Mouse (Mus musculus) forebrain, embryonic 11.5 days (tissue): ENCODE measurements around the gene Olfr699. TPM values are rescaled to one million over a fixed set of nuclear protein-coding genes. Genes with fewer than 3 reads are reported as not detected.
"Not testable (repeated sequence)": the region's sequence is repeated elsewhere in the genome, so short reads cannot be mapped to it uniquely, and the experiment has no call there.

Experiments
- ATAC-seq: fragments of 200-750 bp; cut with Nextera tagmentation; replicated peaks from 2 replicates; pipeline ENCODE4 v1.8.0; 2017; ENCODE audit warnings: moderate TSS enrichment; ENCODE audit not compliant: low FRiP score
- DNase-seq: peaks from one replicate; pipeline ENCODE4 v3.0.0-alpha.2; 2017; ENCODE audit warnings: low spot score
- H3K27ac ChIP-seq: fragments of 300-500 bp; sonication (generic); 2 replicates; pipeline ENCODE4 v1.5.1; 2014; ENCODE audit warnings: low read depth, low read length
- H3K27me3 ChIP-seq: fragments of 300-500 bp; sonication (generic); 2 replicates; pipeline ENCODE4 v1.6.1; 2014; ENCODE audit warnings: mild to moderate bottlenecking, low read length, mixed read lengths; ENCODE audit not compliant: control insufficient read depth, insufficient read depth
- H3K36me3 ChIP-seq: fragments of 300-500 bp; sonication (generic); 2 replicates; pipeline ENCODE4 v1.6.1; 2014; ENCODE audit warnings: mild to moderate bottlenecking, low read length, moderate library complexity, mixed read lengths; ENCODE audit not compliant: control insufficient read depth, insufficient read depth
- H3K4me1 ChIP-seq: fragments of 300-500 bp; sonication (generic); replicated peaks from 2 replicates; pipeline ENCODE4 v1.6.1; 2014; ENCODE audit warnings: low read length, mixed read lengths; ENCODE audit not compliant: control insufficient read depth, insufficient read depth
- H3K4me2 ChIP-seq: fragments of 300-500 bp; sonication (generic); 2 replicates; pipeline ENCODE4 v1.6.1; 2014; ENCODE audit warnings: low read depth, mild to moderate bottlenecking, low read length, moderate library complexity, mixed read lengths; ENCODE audit not compliant: severe bottlenecking
- H3K4me3 ChIP-seq: fragments of 300-500 bp; sonication (generic); 2 replicates; pipeline ENCODE4 v1.5.1; 2014; ENCODE audit warnings: low read depth, low read length
- H3K9ac ChIP-seq: fragments of 300-500 bp; sonication (generic); 2 replicates; pipeline ENCODE4 v1.6.1; 2014; ENCODE audit warnings: low read length
- H3K9me3 ChIP-seq: fragments of 300-500 bp; sonication (generic); 2 replicates; pipeline ENCODE4 v1.6.1; 2016; ENCODE audit warnings: low read length, mixed read lengths; ENCODE audit not compliant: control insufficient read depth
- WGBS: fragments of 180-500 bp; shearing (Covaris S2); extraction: QIAGEN DNeasy Blood & Tissue Kit; methylation state at CpG from one replicate; pipeline ENCODE4 v1.1.7; 2014; 5-methylcytosine and 5-hydroxymethylcytosine counted together
- polyA plus RNA-seq: library from polyadenylated mRNA; unstranded; fragments of >200 nt; fragmentation: Nextera tagmentation; extraction: Ambion mirVana; gene quantifications from 2 replicates; pipeline ENCODE4 v1.2.1, GENCODE M21; 2014

The Olfr699 gene
- not detected in 2 replicates for polyA plus RNA-seq

DNA sequence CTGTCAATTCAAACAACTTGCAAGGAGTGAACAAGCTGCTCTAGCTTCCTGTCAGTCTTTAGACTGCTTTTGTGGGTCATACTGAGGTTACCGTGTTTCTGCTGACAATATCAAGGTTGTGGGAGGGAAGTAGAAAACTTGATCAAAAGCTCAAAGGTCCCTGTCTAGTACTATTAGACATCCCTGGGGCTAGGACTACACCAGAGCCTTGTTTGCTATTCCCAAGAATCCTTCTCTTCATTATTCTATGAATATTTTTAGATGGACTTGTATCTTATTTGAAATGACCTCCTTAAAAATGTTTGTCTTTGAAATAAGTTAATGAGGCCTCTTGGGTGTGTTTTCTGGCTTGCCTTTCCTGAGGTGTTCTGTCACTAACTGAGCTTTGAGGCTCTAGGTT, at the start of gene Olfr699:
Olfr699 (minus strand) TSS at position 101 of the 400 bp plus-strand sequence.
- Histone ChIP-seq H3K27me3 (no peaks in the 10 kb centered on the region), H3K36me3 (no peaks in the 10 kb centered on the region), H3K4me3 (no peak within 1 kb of the TSS), H3K4me2 (no peak within 1 kb of the TSS), H3K9me3 (no peaks in the 10 kb centered on the region), H3K27ac (no peak within 1 kb of the TSS), H3K9ac (no peak within 1 kb of the TSS), H3K4me1 (no peaks in the 10 kb centered on the region)
- ATAC-seq: no peak
- WGBS: 90% methylated on average over 1 of the region's 1 CpGs
- no peak for DNase-seq

DNA sequence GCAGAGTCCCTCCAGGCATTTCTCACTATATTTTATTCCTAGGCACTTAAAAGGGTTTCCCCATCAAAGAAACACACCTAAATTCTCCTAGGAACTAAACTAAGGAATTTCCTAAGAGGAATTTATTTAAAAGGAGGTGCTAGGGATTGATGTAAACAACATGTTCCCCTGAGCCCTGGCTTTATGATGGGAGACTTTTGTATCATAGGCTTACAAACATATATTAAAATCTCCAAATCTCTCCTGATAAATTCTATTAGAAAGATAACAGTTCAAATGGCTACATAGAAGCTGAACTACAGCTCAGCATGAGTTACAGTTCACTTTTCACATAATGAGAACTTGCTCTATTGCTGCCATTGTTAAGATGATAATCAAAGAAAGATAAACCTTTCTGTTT, 40.8 kb upstream of the Olfr699 start, which contains the start of gene Olfr702:
Olfr702 (minus strand) TSS at position 101 of the 400 bp plus-strand sequence.
- DNase-seq (no peak), ATAC-seq (no peak)
- Histone ChIP-seq H3K4me2 (no peak within 1 kb of the TSS), H3K27ac (no peak within 1 kb of the TSS), H3K9me3 (no peaks in the 10 kb centered on the region), H3K4me3 (no peak within 1 kb of the TSS), H3K36me3 (no peaks in the 10 kb centered on the region), H3K9ac (no peak within 1 kb of the TSS), H3K4me1 (no peaks in the 10 kb centered on the region), H3K27me3 (no peaks in the 10 kb centered on the region)

DNA sequence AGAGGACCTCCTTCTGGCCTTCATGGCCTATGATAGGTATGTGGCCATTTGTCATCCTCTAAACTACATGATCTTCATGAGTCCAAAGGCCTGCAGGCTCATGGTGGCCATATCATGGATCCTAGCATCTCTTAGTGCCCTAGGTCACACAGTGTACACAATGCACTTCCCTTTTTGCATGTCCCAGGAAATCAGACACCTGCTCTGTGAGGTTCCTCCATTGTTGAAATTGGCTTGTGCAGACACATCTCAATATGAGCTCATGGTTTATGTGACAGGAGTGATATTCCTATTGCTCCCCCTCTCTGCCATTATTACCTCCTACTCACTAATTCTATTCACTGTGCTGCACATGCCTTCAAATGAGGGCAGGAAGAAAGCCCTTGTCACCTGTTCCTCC, 25.4 kb upstream of the Olfr699 start:
- Histone ChIP-seq H3K4me1 (no peaks in the 10 kb centered on the region), H3K9ac (no peak overlapping the region), H3K4me2 (no peak overlapping the region), H3K27me3 (no peaks in the 10 kb centered on the region), H3K9me3 (no peaks in the 10 kb centered on the region), H3K4me3 (no peak overlapping the region), H3K36me3 (no peaks in the 10 kb centered on the region), H3K27ac (no peak overlapping the region)
- no peak for ATAC-seq
- DNase-seq: no peak

DNA sequence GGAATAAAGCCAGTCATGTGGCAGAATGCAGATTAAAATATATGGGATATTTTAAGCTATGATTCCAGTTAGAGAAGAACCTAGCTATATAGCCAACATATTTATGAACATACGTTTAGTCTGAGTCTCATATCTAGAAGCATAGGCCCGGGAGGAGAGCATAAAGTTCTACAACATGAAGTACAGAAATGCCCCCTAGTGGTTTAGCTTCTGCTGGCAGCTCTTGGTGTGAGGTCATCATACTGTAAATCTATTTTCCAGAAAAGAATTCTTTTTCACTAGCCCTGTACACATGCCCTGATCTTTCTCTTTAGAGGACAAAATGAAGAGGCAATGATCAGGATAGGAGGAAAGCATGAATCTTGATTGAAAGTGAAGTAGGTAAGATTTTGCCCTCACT, 22.8 kb upstream of the Olfr699 start:
- H3K9me3 ChIP-seq: no peaks in the 10 kb centered on the region
- H3K27me3 ChIP-seq: no peaks in the 10 kb centered on the region
- H3K4me2 ChIP-seq: no peak overlapping the region
- DNase-seq (no peak), ATAC-seq (no peak)
- no peak overlapping the region for H3K4me3 ChIP-seq
- WGBS: 57% methylated on average over 2 of the region's 2 CpGs
- no peaks in the 10 kb centered on the region for H3K36me3 ChIP-seq
- H3K27ac ChIP-seq: no peak overlapping the region
- H3K4me1 ChIP-seq: no peaks in the 10 kb centered on the region
- no peak overlapping the region for H3K9ac ChIP-seq

DNA sequence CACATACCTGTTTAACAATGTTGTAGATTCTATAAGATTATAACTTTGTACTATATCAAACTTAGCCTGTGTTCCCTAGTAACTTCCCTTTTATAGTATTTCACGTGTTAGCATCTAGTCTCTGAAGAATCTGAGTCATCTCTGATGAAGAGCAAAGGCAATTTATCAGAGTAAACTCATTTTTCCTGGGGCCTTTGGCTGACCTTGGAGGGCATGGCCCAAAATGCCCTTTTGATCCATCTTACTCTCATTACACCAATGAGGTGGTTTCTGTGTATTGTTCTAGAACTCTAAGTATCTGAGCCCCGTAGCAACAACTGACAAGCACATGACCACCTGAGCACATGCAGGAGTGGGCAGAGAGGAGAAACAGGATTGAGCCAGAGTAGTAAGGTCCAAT, 20.8 kb upstream of the Olfr699 start, which contains the start of gene Olfr701:
Olfr701 (plus strand) TSS at position 301 of the 400 bp plus-strand sequence.
- Histone ChIP-seq H3K36me3 (no peaks in the 10 kb centered on the region), H3K27ac (no peak within 1 kb of the TSS), H3K4me2 (no peak within 1 kb of the TSS), H3K27me3 (no peaks in the 10 kb centered on the region), H3K4me3 (no peak within 1 kb of the TSS), H3K9ac (no peak within 1 kb of the TSS), H3K4me1 (no peaks in the 10 kb centered on the region), H3K9me3 (no peaks in the 10 kb centered on the region)
- ATAC-seq (no peak), DNase-seq (no peak)
- 81% methylated on average over 2 of the region's 2 CpGs for WGBS

DNA sequence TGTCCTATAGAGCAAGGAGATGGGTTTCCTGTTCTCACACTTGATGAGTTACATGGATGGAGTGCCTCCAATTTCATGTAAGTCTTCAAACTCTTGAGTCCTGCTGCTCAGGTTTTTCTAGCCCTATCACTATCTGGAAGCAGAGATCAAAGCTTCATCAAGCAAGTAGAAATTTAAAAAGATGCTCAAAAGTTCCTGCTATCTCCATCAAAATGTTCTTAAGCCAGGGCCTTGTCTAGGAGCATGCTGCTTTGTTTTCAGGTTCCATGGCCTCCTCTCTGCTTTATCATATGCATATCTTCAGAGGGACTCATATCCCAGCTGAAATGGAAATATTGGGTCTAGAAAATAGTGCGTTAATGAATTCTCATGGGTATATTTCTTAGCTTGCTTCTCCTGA, 15.7 kb upstream of the Olfr699 start, which contains the start of gene Olfr700:
Olfr700 (minus strand) TSS at position 101 of the 400 bp plus-strand sequence.
- no peak within 1 kb of the TSS for H3K4me2 ChIP-seq
- no peak within 1 kb of the TSS for H3K27ac ChIP-seq
- no peak within 1 kb of the TSS for H3K4me3 ChIP-seq
- no peaks in the 10 kb centered on the region for H3K9me3 ChIP-seq
- no peak for DNase-seq
- ATAC-seq: no peak
- no peaks in the 10 kb centered on the region for H3K4me1 ChIP-seq
- H3K36me3 ChIP-seq: no peaks in the 10 kb centered on the region
- H3K27me3 ChIP-seq: no peaks in the 10 kb centered on the region
- H3K9ac ChIP-seq: no peak within 1 kb of the TSS
- 89% methylated on average over 1 of the region's 1 CpGs for WGBS

DNA sequence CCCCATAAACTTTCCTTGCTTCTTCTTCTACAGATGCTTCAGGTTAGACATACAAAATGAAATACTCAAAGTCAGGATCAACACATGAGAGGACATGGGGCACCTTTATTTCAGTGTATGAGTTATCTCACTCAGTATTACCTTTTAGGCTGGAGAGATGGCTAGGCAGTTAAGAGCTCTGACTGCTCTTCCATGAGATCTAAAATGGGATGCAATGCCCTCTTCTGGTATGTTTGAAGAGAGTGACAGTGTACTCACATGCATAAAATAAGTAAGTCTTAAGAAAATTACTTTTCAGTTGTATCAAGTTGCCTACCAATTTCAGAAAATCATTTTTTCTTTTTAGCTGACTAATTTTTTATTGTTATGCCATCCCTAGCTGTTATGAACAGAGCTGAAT, 4.7 kb downstream of the Olfr699 start:
- ATAC-seq (no peak), DNase-seq (no peak)
- Histone ChIP-seq H3K4me2 (no peak overlapping the region), H3K4me3 (no peak overlapping the region), H3K36me3 (no peaks in the 10 kb centered on the region), H3K9me3 (no peaks in the 10 kb centered on the region), H3K27ac (no peak overlapping the region), H3K9ac (no peak overlapping the region), H3K27me3 (no peaks in the 10 kb centered on the region), H3K4me1 (no peaks in the 10 kb centered on the region)

DNA sequence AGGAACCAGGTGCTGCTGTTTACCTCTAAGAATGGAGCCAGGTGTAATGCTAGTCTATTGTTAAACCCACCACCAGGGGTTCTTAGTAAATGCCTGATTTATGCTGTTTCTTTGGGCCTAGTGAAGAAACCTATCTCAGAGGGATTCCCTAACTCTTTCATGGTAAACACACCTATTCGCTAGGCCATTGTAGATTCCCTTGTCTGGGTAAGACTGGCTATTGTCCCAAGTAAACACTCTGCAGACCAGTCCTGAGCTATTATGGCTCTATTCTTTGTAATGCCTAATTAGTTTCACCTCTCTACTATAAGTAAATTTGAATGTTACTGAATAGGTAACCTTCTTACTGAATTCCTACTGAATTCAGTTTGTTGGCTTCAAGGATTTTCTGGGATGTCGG, 32.0 kb downstream of the Olfr699 start:
- not testable (repeated sequence) for H3K4me1 ChIP-seq, H3K4me2 ChIP-seq, H3K9ac ChIP-seq, H3K4me3 ChIP-seq, H3K27ac ChIP-seq, H3K27me3 ChIP-seq, H3K36me3 ChIP-seq, H3K9me3 ChIP-seq, DNase-seq, ATAC-seq
- 84% methylated on average over 2 of the region's 2 CpGs for WGBS

DNA sequence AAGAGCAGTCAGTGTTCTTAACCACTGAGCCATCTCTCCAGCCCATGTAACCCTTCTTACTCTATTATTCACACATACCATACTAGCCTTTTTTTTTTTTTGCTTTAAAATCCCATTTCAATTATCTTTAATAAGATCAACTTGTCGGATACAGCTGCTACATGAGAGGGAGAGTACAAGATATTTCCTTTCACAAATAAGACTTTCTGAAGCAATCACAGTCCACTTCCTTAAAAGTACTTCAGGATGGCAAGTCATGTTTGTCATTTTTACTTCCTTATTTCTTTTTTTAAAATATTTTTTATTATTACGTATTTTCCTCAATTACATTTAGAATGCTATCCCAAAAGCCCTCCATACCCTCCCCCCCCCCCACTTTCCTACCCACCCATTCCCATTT, 34.2 kb downstream of the Olfr699 start:
- Histone ChIP-seq H3K36me3 (no peaks in the 10 kb centered on the region), H3K27ac (no peak overlapping the region), H3K4me3 (no peak overlapping the region), H3K9ac (no peak overlapping the region), H3K9me3 (no peaks in the 10 kb centered on the region), H3K4me1 (no peaks in the 10 kb centered on the region), H3K27me3 (no peaks in the 10 kb centered on the region), H3K4me2 (no peak overlapping the region)
- 87% methylated on average over 2 of the region's 2 CpGs for WGBS
- no peak for DNase-seq
- ATAC-seq: no peak
